Comparison of ENCODE assay signal across 14 mouse cellular contexts in genomic region chr13:35892866-35893265, GRCm38 (mm10).
"Had no signal": no experiment of that assay in that cellular context is flagged by ENCODE, and none has a peak within 500 bp of the region (broad histone marks: within the 10 kb centered on the region; RNA-seq: fewer than 3 reads in every experiment).

No protein-coding gene starts in this region.

- DNase-seq: lung, adult 18-20 months; lung, embryonic 14.5 days; lung, postnatal 14 days; lung, postnatal 36 days; midbrain, embryonic 14.5 days; retina, postnatal 1 day; right cerebral cortex, adult 18-20 months; right cerebral cortex, postnatal 25 days; right cerebral cortex, postnatal 4 days; spleen, adult 18-20 months; thymus, adult 18-20 months; thymus, postnatal 14 days; thymus, postnatal 36 days had no signal

- ATAC-seq: midbrain, embryonic 16.5 days had no signal
